Mouse (Mus musculus) testis, adult 2 months (tissue): ENCODE data around the gene Slc44a3. TPM values are rescaled to one million over a fixed set of nuclear protein-coding genes. Genes with fewer than 3 reads are reported as not detected.
A peak's percentile ranks its signal among the peaks of the same experiment; 100 is the strongest.

Experiments used
- H3K27ac ChIP-seq: fragments of 200-500 bp; 2 replicates; pipeline ENCODE4 v1.5.1; 2012; ENCODE audit warnings: low read depth, low read length; ENCODE audit not compliant: control insufficient read depth, insufficient read depth
- H3K27me3 ChIP-seq: fragments of 200-500 bp; 2 replicates; pipeline ENCODE4 v1.6.1; 2012; ENCODE audit warnings: mild to moderate bottlenecking, low read length, moderate library complexity; ENCODE audit not compliant: control insufficient read depth, insufficient read depth
- H3K36me3 ChIP-seq: fragments of 200-500 bp; 2 replicates; pipeline ENCODE4 v1.6.1; 2012; ENCODE audit warnings: mild to moderate bottlenecking, low read length; ENCODE audit not compliant: control insufficient read depth, insufficient read depth
- H3K4me1 ChIP-seq: fragments of 200-500 bp; 2 replicates; pipeline ENCODE4 v1.6.1; 2012; ENCODE audit warnings: low read length; ENCODE audit not compliant: control insufficient read depth, insufficient read depth
- H3K4me3 ChIP-seq: fragments of 200-500 bp; 2 replicates; pipeline ENCODE4 v1.5.1; 2012; ENCODE audit warnings: low read depth, mild to moderate bottlenecking, low read length, moderate library complexity, mixed read lengths; ENCODE audit not compliant: control insufficient read depth
- CTCF ChIP-seq: fragments of 200-500 bp; IDR thresholded peaks from 2 replicates; pipeline ENCODE4 v1.5.1; 2012; ENCODE audit warnings: low read depth, mild to moderate bottlenecking, inconsistent platforms, low read length, moderate library complexity; ENCODE audit not compliant: control insufficient read depth, insufficient read depth, insufficient replicate concordance
- POLR2A ChIP-seq: fragments of 200-500 bp; IDR thresholded peaks from 2 replicates; pipeline ENCODE4 v1.6.1; 2012; ENCODE audit warnings: low read depth, mild to moderate bottlenecking, inconsistent platforms, low read length, moderate library complexity; ENCODE audit not compliant: control insufficient read depth
- polyA plus RNA-seq: library from polyadenylated mRNA; depleted of rRNA; stranded (reverse); fragments of >200 nt; gene quantifications from 2 replicates; pipeline ENCODE4 v1.2.3, GENCODE M21; 2012; rRNA removed

The Slc44a3 gene
- polyA plus RNA-seq, result 1.4 and 1.5 TPM in 2 replicates

DNA sequence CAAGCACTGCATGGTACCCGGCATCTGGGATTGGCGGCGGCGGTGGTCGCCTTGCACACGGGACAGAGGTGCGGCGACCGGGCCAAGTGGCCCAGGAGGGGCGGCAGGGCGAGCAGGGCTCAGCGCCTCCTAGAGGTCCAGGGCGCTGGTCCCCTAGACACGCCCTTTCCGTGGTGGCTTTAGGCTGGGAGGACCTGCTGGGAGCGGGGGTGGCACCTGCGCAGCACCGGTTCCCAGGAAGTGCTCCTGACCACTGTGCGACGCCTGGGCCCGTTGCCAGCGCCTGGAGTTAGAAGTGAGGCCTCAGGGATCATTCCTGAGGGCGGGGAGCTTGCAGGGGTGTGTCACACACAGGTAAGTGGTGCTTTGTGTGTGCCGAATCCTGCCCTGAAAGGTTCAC, at the start of gene Slc44a3:
TSS of gene Slc44a3 (minus strand) at position 229 of the 400 bp plus-strand sequence.
- Histone ChIP-seq H3K36me3 (no peaks in the 10 kb centered on the region), H3K4me1 (peaks cover 5% of the 10 kb centered on the region), H3K27me3 (no peaks in the 10 kb centered on the region), H3K4me3 (peak within 1 kb of the TSS; percentile 56), H3K27ac (no peak within 1 kb of the TSS; the same call in 1 of the 2 replicates)
- TF ChIP-seq CTCF (no peak), POLR2A (no peak)

DNA sequence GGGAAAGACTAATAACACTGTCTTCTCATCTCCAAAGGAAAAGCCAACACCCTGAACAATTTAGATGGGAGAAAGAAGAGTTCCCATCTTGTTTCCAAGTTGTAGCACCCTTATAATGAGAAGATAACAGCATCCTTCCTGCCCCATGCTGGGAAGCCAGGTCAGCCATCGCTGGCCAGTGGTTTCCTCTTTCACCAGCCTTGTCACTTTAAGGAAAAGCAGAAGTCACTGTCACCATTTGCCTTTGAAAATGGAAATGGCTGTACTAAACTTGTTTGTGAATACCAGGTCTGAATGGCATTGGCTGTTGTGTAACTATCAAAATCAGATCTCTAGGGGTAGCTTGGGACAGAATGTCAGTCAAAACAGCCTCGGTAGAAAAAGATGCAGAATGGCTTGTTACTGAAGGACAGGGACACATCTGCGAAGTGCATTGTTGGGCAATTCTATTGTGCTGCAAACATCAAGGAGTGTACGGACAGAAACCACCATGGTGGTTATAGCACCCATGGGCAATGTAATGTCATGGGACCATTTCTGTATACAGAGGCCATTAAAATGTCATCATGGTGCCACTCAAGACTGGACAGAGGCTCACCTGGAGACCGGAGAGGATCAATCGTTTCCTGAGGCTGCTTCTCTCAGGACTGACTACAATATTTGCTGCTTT, 47.8 kb upstream of the Slc44a3 start:
- Histone ChIP-seq H3K4me1 (no peaks in the 10 kb centered on the region; the same call in 1 of the 2 replicates), H3K27me3 (no peaks in the 10 kb centered on the region), H3K27ac (no peak overlapping the region), H3K4me3 (no peak overlapping the region), H3K36me3 (no peaks in the 10 kb centered on the region)
- TF ChIP-seq POLR2A, result no peak
- no peak for TF ChIP-seq CTCF

DNA sequence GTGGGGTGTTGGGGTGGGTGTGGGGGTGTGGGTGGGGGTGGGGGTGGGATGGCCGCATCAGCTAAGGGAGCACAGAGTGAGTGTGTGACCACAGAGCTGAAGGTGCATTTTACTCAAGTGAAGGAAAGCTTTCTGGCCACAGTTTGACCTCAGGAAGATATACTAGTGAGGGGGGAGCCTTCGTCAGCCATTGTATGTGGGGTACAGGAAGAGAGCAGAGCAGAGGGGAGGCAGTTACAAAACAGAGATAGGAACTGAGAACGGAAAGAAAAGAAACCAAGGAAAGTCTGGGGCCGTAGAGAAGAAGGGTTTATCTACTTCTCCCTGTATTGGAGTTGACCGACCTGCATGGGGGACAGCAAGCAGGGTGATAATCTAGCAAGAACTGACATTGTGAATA, 47.2 kb upstream of the Slc44a3 start:
- Histone ChIP-seq H3K27ac (no peak overlapping the region), H3K27me3 (no peaks in the 10 kb centered on the region), H3K36me3 (no peaks in the 10 kb centered on the region), H3K4me3 (no peak overlapping the region), H3K4me1 (no peaks in the 10 kb centered on the region; the same call in 1 of the 2 replicates)
- no peak for TF ChIP-seq POLR2A
- TF ChIP-seq CTCF, result no peak

DNA sequence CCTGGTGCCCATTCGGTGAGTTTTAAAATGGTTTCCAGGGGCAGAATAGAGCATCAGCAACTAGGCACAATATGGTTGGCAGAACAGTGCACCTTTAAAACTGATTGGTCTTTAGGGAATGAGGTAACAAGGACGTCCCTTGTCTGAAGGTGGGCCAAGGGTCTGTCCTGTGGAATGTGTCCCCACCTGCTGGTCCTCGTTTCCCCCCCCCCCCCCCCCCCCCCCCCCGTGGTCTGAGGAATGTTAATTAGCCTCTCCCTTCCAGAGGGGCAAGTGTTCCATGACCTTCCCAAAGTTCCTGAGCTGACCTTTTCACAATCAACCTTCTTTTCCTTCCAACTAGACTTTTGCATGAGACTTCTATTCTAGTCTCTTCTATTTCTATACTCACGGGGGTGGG, 46.5 kb upstream of the Slc44a3 start:
- Histone ChIP-seq H3K27me3 (no peaks in the 10 kb centered on the region), H3K4me3 (no peak overlapping the region), H3K36me3 (no peaks in the 10 kb centered on the region), H3K4me1 (no peaks in the 10 kb centered on the region; the same call in 1 of the 2 replicates), H3K27ac (no peak overlapping the region)
- TF ChIP-seq CTCF (no peak), POLR2A (no peak)

DNA sequence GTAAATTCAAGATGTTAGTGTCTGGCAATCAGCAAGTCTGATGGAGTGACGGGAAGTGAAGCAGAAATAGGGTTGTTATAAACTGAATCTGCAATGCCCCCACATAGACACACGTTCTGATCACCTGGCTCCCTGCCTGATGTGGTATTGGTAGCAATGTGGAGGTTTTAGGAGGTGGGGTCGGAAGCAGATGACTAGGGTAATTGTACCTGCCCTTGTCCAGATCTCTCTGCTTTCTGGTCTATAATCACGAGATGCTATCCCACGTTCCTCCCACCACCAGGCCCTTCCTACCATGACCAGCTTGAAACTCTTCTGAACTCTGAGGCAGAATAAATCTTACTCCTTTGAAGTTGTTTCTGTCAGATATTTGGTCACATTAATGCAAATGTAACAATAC, 45.4 kb upstream of the Slc44a3 start:
- H3K4me1 ChIP-seq, result no peaks in the 10 kb centered on the region; the same call in 1 of the 2 replicates
- TF ChIP-seq POLR2A, result no peak
- TF ChIP-seq CTCF, result no peak
- H3K4me3 ChIP-seq, result no peak overlapping the region
- no peak overlapping the region for H3K27ac ChIP-seq
- no peaks in the 10 kb centered on the region for H3K36me3 ChIP-seq
- H3K27me3 ChIP-seq, result no peaks in the 10 kb centered on the region

DNA sequence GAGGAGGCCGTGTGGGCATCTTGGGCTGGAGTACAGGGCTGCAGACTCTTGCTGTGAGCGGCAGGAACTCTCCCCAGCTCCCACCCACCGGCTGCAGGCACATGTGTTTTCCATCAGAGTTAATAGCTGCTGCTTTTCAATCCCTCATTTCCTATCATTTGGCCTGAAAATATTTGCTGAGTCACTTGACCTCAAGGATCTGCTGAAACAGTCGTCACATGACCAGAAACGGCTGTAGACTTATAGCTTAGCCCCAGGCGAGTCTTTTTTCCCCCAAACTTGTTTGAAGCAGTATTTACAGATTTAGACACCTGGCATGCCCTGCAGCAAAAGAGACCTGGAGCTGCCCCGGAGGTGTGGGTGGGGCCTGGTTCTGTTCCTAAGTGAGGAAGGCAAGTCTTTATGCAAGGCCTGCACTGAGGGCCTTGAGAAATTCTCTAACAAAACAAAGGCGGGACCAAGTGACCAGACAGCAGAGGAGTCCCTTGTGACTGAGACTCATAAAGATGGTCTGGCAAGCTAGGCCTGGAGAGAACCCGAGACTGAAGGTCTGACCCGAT, 44.9 kb upstream of the Slc44a3 start:
- Histone ChIP-seq H3K4me3 (no peak overlapping the region), H3K27ac (no peak overlapping the region), H3K36me3 (no peaks in the 10 kb centered on the region), H3K27me3 (no peaks in the 10 kb centered on the region), H3K4me1 (no peaks in the 10 kb centered on the region; the same call in 1 of the 2 replicates)
- TF ChIP-seq POLR2A (no peak), CTCF (no peak)

DNA sequence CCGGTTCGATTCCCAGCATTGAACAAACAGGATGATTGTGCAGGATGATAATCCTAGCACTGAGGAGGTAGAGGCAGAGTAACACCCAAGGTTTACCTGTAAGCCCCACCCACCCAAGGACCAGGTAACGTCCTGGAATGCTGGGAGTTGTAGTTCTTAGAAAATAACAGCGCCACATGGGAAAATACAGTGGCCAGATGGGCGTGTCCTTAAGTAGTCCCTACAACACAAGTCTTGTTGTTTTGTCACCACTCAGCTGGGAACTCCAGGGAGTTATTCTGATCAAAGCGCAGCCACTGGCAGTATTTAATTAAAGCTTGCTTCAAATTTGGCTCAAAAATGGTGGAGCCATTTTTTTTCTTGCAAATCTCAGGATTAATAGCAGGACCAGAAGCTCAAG, 44.2 kb upstream of the Slc44a3 start:
- TF ChIP-seq CTCF, result no peak
- no peak for TF ChIP-seq POLR2A
- Histone ChIP-seq H3K4me3 (no peak overlapping the region), H3K4me1 (no peaks in the 10 kb centered on the region; the same call in 1 of the 2 replicates), H3K27me3 (no peaks in the 10 kb centered on the region), H3K36me3 (no peaks in the 10 kb centered on the region), H3K27ac (no peak overlapping the region)
